Mouse (Mus musculus): ENCODE results near the gene Srrm3. TPM values are rescaled to one million over a fixed set of nuclear protein-coding genes. Genes with fewer than 3 reads are reported as not detected.

The Srrm3 gene
- polyA plus RNA-seq, 1 experiment from 2014 or later, result 23.6 TPM

DNA sequence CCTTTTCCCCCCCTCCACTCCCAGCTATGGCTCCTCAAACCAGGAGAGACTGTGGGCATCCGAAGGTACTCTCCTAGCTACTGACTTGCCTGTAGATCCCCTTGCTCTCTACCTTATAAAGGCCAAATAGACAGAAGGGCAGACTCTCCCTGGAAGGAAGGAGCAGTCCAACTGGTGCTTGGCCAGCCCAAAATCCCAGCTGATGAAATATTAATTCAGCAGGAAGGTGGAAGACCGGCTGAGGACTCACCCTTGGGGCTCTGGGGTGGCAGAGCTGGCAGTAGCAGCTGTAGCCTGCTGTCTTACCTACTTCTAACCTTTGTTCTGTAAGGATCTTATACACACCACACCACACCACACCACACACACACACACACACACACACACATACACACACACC, 2.0 kb upstream of the Srrm3 start:
- Histone ChIP-seq H3K36me3 (ENCODE audit: control insufficient read depth, insufficient read depth, low read length) (no peaks in the 10 kb centered on the region), H3K9ac (ENCODE audit: low read length) (no peak overlapping the region), H3K27ac (ENCODE audit: low read depth, low read length) (no peak overlapping the region), H3K27me3 (replicated peaks; ENCODE audit: control insufficient read depth, insufficient read depth, low read length) (no peaks in the 10 kb centered on the region), H3K4me1 (ENCODE audit: control insufficient read depth, insufficient read depth, low read length) (peaks cover 7% of the 10 kb centered on the region; the same call in 1 of the 2 replicates), H3K4me2 (ENCODE audit: low read length) (no peak overlapping the region), H3K4me3 (ENCODE audit: low read depth, low read length) (no peak overlapping the region), H3K9me3 (replicated peaks; ENCODE audit: control insufficient read depth, low read length) (no peaks in the 10 kb centered on the region)
- ATAC-seq (no peak), DNase-seq (ENCODE audit: low spot score) (no peak)
- 78% methylated on average over 2 of the region's 2 CpGs for WGBS

GRCm38 (mm10) chr5:135807263-135807637, 560 bp downstream of the Srrm3 start:
- Histone ChIP-seq H3K27me3 (replicated peaks; ENCODE audit: control insufficient read depth, insufficient read depth, low read length) (no peaks in the 10 kb centered on the region), H3K36me3 (ENCODE audit: control insufficient read depth, insufficient read depth, low read length) (no peaks in the 10 kb centered on the region), H3K4me3 (ENCODE audit: low read depth, low read length) (peak overlapping the region; percentile 47), H3K27ac (ENCODE audit: low read depth, low read length) (no peak overlapping the region), H3K4me1 (ENCODE audit: control insufficient read depth, insufficient read depth, low read length) (peaks cover 7% of the 10 kb centered on the region; the same call in 1 of the 2 replicates), H3K9ac (ENCODE audit: low read length) (peak overlapping the region; percentile 81), H3K4me2 (ENCODE audit: low read length) (peak overlapping the region; percentile 66), H3K9me3 (replicated peaks; ENCODE audit: control insufficient read depth, low read length) (no peaks in the 10 kb centered on the region)
- DNase-seq (ENCODE audit: low spot score) (no peak), ATAC-seq (0 out of 2 replicates have a peak, but pooled peaks have one; percentile 18)
- WGBS, result 36% methylated on average over 3 of the region's 3 CpGs

- Histone ChIP-seq H3K27ac (ENCODE audit: low read depth, low read length) (no peak overlapping the region), H3K4me1 (ENCODE audit: control insufficient read depth, insufficient read depth, low read length) (0 out of 2 replicates have a peak, but pooled peaks cover 3% of the 10 kb centered on the region), H3K9me3 (replicated peaks; ENCODE audit: control insufficient read depth, low read length) (no peaks in the 10 kb centered on the region), H3K9ac (ENCODE audit: low read length) (no peak overlapping the region), H3K36me3 (ENCODE audit: control insufficient read depth, insufficient read depth, low read length) (no peaks in the 10 kb centered on the region), H3K4me2 (ENCODE audit: low read length) (no peak overlapping the region), H3K4me3 (ENCODE audit: low read depth, low read length) (no peak overlapping the region), H3K27me3 (replicated peaks; ENCODE audit: control insufficient read depth, insufficient read depth, low read length) (no peaks in the 10 kb centered on the region)
- ATAC-seq (peak; percentile 58; the same call in 1 of the 2 replicates), DNase-seq (ENCODE audit: low spot score) (peak; percentile 77)
- 43% methylated on average over 5 of the region's 5 CpGs for WGBS
Measured at GRCm38 (mm10) chr5:135812991-135813390, 6.3 kb downstream of the Srrm3 start.

DNA sequence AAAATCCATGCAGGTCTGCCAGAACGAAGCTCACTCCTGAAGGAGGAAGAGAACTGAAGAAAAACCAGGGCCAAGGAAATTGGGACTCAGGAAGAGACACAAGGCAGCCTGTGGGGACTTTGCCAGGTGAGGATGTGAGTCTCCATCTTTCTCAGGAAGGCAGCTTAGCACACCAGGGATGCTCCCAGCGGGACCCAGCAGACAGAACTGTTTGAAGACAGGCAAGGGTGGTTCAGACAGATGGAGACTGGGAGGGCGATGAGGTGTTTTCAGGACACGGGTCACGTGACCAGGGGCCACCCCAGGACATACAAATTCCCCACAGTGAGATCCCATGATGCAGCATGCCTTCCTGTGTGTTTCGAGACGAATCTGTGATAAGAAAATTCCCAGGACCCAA, 11.8 kb downstream of the Srrm3 start:
- Histone ChIP-seq H3K9me3 (replicated peaks; ENCODE audit: control insufficient read depth, low read length) (no peaks in the 10 kb centered on the region), H3K4me1 (ENCODE audit: control insufficient read depth, insufficient read depth, low read length) (peaks cover 7% of the 10 kb centered on the region), H3K36me3 (ENCODE audit: control insufficient read depth, insufficient read depth, low read length) (no peaks in the 10 kb centered on the region), H3K9ac (ENCODE audit: low read length) (no peak overlapping the region), H3K27ac (ENCODE audit: low read depth, low read length) (no peak overlapping the region), H3K4me3 (ENCODE audit: low read depth, low read length) (no peak overlapping the region), H3K27me3 (replicated peaks; ENCODE audit: control insufficient read depth, insufficient read depth, low read length) (no peaks in the 10 kb centered on the region), H3K4me2 (ENCODE audit: low read length) (no peak overlapping the region)
- no peak for DNase-seq (ENCODE audit: low spot score)
- 54% methylated on average over 7 of the region's 7 CpGs for WGBS
- ATAC-seq, result no peak

GRCm38 (mm10) chr5:135822316-135822944, 15.7 kb downstream of the Srrm3 start:
- peak overlapping the region; percentile 12; the same call in 1 of the 2 replicates for H3K4me2 ChIP-seq (ENCODE audit: low read length)
- 15% methylated on average over 7 of the region's 7 CpGs for WGBS
- H3K27ac ChIP-seq (ENCODE audit: low read depth, low read length), result peak overlapping the region; percentile 74
- H3K4me1 ChIP-seq (ENCODE audit: control insufficient read depth, insufficient read depth, low read length), result peaks cover 7% of the 10 kb centered on the region
- H3K9ac ChIP-seq (ENCODE audit: low read length), result no peak overlapping the region
- H3K4me3 ChIP-seq (ENCODE audit: low read depth, low read length), result no peak overlapping the region
- H3K9me3 ChIP-seq (replicated peaks; ENCODE audit: control insufficient read depth, low read length), result no peaks in the 10 kb centered on the region
- no peaks in the 10 kb centered on the region for H3K27me3 ChIP-seq (replicated peaks; ENCODE audit: control insufficient read depth, insufficient read depth, low read length)
- ATAC-seq (peak; percentile 75), DNase-seq (ENCODE audit: low spot score) (peak; percentile 77)
- no peaks in the 10 kb centered on the region for H3K36me3 ChIP-seq (ENCODE audit: control insufficient read depth, insufficient read depth, low read length)

DNA sequence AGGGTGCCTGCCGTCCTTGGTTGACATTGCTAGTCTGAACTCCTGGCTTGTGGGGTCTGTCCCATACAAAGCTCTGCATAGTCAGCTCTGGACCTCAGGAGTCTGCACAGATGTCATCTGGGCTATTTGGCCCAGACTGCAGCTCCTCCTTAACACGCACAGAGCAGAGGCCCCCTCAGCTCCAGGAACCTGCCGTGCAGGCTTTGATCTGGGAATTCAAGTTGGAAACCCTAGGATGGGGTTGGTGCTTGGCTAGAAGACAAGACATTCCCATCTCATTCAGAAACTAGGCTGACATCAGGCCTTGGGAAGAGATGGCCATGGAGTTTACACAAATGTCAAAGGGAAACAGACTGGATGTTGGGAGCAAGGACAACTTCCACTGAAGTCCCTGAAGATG, 17.8 kb downstream of the Srrm3 start:
- no peak for ATAC-seq

GRCm38 (mm10) chr5:135826225-135826624, 19.5 kb downstream of the Srrm3 start:
- Histone ChIP-seq H3K9ac (ENCODE audit: low read length) (no peak overlapping the region), H3K36me3 (ENCODE audit: control insufficient read depth, insufficient read depth, low read length) (no peaks in the 10 kb centered on the region), H3K9me3 (replicated peaks; ENCODE audit: control insufficient read depth, low read length) (no peaks in the 10 kb centered on the region), H3K4me3 (ENCODE audit: low read depth, low read length) (no peak overlapping the region), H3K27ac (ENCODE audit: low read depth, low read length) (no peak overlapping the region; the same call in 1 of the 2 replicates), H3K4me1 (ENCODE audit: control insufficient read depth, insufficient read depth, low read length) (peaks cover 7% of the 10 kb centered on the region), H3K4me2 (ENCODE audit: low read length) (no peak overlapping the region), H3K27me3 (replicated peaks; ENCODE audit: control insufficient read depth, insufficient read depth, low read length) (no peaks in the 10 kb centered on the region)
- no peak for DNase-seq (ENCODE audit: low spot score)
- WGBS, result 51% methylated on average over 6 of the region's 6 CpGs
- no peak for ATAC-seq

More for the DNA sequence above, 17.8 kb downstream of the Srrm3 start:
- no peak overlapping the region for H3K9ac ChIP-seq (ENCODE audit: low read length)
- H3K27me3 ChIP-seq (replicated peaks; ENCODE audit: control insufficient read depth, insufficient read depth, low read length), result no peaks in the 10 kb centered on the region
- peaks cover 7% of the 10 kb centered on the region for H3K4me1 ChIP-seq (ENCODE audit: control insufficient read depth, insufficient read depth, low read length)
- DNase-seq (ENCODE audit: low spot score), result no peak
- no peaks in the 10 kb centered on the region for H3K9me3 ChIP-seq (replicated peaks; ENCODE audit: control insufficient read depth, low read length)
- no peak overlapping the region for H3K4me2 ChIP-seq (ENCODE audit: low read length)
- no peaks in the 10 kb centered on the region for H3K36me3 ChIP-seq (ENCODE audit: control insufficient read depth, insufficient read depth, low read length)
- WGBS, result 51% methylated on average over 3 of the region's 3 CpGs
- H3K27ac ChIP-seq (ENCODE audit: low read depth, low read length), result no peak overlapping the region
- no peak overlapping the region for H3K4me3 ChIP-seq (ENCODE audit: low read depth, low read length)

DNA sequence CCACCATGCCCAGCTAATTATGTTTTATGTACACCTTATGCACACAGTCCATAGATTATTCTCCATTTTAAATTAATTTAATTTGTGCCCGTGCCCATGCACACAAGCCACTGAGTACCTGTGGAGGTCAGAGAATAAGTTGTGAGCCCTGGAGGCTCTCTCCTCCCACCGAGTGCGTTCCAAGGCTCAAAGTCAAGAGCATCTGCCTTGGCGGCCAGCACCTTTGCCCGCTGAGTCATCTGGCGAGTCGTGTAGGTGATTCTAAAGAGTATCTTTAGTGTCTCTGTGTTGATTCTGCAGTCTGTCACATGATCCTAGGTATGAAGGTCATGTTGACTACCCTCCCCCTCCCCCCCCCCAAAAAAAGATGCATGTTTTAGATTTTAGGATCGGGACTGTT, 22.7 kb downstream of the Srrm3 start:
- Histone ChIP-seq H3K36me3 (ENCODE audit: control insufficient read depth, insufficient read depth, low read length) (no peaks in the 10 kb centered on the region), H3K4me3 (ENCODE audit: low read depth, low read length) (no peak overlapping the region), H3K27me3 (replicated peaks; ENCODE audit: control insufficient read depth, insufficient read depth, low read length) (no peaks in the 10 kb centered on the region), H3K9ac (ENCODE audit: low read length) (no peak overlapping the region), H3K27ac (ENCODE audit: low read depth, low read length) (no peak overlapping the region), H3K4me2 (ENCODE audit: low read length) (no peak overlapping the region), H3K4me1 (ENCODE audit: control insufficient read depth, insufficient read depth, low read length) (peaks cover under 1% of the 10 kb centered on the region; the same call in 1 of the 2 replicates), H3K9me3 (replicated peaks; ENCODE audit: control insufficient read depth, low read length) (no peaks in the 10 kb centered on the region)
- DNase-seq (ENCODE audit: low spot score) (no peak), ATAC-seq (no peak)
- 89% methylated on average over 8 of the region's 8 CpGs for WGBS

DNA sequence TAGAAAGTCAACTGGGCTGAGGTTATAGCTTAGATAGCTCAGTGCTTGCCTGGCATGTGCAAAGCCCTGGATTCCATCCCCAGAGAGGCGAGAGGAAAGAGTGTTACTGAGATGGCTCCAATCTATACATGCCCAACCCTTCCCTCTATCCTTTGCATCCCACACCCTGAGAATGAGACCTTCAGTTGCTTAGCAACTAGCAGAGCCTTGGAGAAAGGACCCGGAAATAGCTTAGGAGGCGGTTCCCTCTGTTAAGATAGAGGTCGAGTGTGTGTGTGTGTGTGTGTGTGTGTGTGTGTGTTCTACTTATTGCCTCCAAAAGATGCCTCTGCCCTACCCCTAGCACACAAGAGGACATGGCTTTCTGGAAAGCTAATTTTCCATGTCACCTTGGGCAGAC, 26.0 kb downstream of the Srrm3 start:
- H3K4me2 ChIP-seq (ENCODE audit: low read length), result no peak overlapping the region
- WGBS, result 29% methylated on average over 4 of the region's 4 CpGs
- no peak overlapping the region for H3K27ac ChIP-seq (ENCODE audit: low read depth, low read length)
- peak; percentile 63 for DNase-seq (ENCODE audit: low spot score)
- H3K27me3 ChIP-seq (replicated peaks; ENCODE audit: control insufficient read depth, insufficient read depth, low read length), result no peaks in the 10 kb centered on the region
- H3K36me3 ChIP-seq (ENCODE audit: control insufficient read depth, insufficient read depth, low read length), result no peaks in the 10 kb centered on the region
- ATAC-seq, result no peak
- H3K4me1 ChIP-seq (ENCODE audit: control insufficient read depth, insufficient read depth, low read length), result peaks cover 11% of the 10 kb centered on the region; the same call in 1 of the 2 replicates
- no peak overlapping the region for H3K4me3 ChIP-seq (ENCODE audit: low read depth, low read length)
- no peaks in the 10 kb centered on the region for H3K9me3 ChIP-seq (replicated peaks; ENCODE audit: control insufficient read depth, low read length)
- no peak overlapping the region for H3K9ac ChIP-seq (ENCODE audit: low read length)
